Mouse (Mus musculus): ENCODE measurements around the gene Aqp3. TPM values are rescaled to one million over a fixed set of nuclear protein-coding genes. Genes with fewer than 3 reads are reported as not detected.

Aqp3 gene
- polyA plus RNA-seq, 1 experiment from 2014 or later = 1.3 TPM

DNA sequence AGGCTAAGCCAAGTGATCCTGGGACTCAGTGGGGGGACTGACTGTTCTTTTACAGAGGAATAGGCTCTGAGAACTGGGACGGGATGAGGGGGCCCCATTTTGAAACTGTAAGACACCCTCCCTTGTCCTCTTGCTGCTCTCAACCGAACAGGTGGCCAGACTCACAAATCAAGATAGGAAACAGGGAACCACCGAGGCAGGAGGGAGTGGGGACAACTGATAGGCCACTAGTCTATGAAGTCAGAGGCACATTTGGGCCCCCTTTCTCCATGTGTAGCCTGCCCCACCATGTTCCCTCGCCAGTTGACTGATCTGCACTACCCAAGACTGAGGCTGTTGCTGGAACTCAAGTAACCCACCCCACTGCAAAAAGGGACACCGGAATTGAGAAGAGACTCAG lies 1.2 kb downstream of the Aqp3 start:
- DNase-seq (ENCODE audit: low spot score) (no peak), ATAC-seq (ENCODE audit: low FRiP score) (no peak)
- WGBS = 71% methylated on average over 5 of the region's 5 CpGs
- Histone ChIP-seq H3K27ac (ENCODE audit: low read depth, low read length) (no peak overlapping the region), H3K4me1 (replicated peaks; ENCODE audit: control insufficient read depth, insufficient read depth, low read length) (no peaks in the 10 kb centered on the region; the same call in 1 of the 2 replicates), H3K4me2 (replicated peaks; ENCODE audit: low read depth, low read length) (no peak overlapping the region), H3K9me3 (ENCODE audit: control insufficient read depth, low read length) (no peaks in the 10 kb centered on the region), H3K4me3 (ENCODE audit: low read depth, low read length) (no peak overlapping the region), H3K36me3 (ENCODE audit: control insufficient read depth, insufficient read depth, low read length) (no peaks in the 10 kb centered on the region), H3K9ac (ENCODE audit: low read depth, low read length) (no peak overlapping the region), H3K27me3 (ENCODE audit: control insufficient read depth, insufficient read depth, low read length) (peaks cover 15% of the 10 kb centered on the region; the same call in 1 of the 2 replicates)

- Histone ChIP-seq H3K4me1 (replicated peaks; ENCODE audit: control insufficient read depth, insufficient read depth, low read length) (no peaks in the 10 kb centered on the region; the same call in 1 of the 2 replicates), H3K36me3 (ENCODE audit: control insufficient read depth, insufficient read depth, low read length) (no peaks in the 10 kb centered on the region), H3K9me3 (ENCODE audit: control insufficient read depth, low read length) (no peaks in the 10 kb centered on the region), H3K4me3 (ENCODE audit: low read depth, low read length) (no peak overlapping the region), H3K4me2 (replicated peaks; ENCODE audit: low read depth, low read length) (no peak overlapping the region), H3K27ac (ENCODE audit: low read depth, low read length) (no peak overlapping the region), H3K9ac (ENCODE audit: low read depth, low read length) (no peak overlapping the region), H3K27me3 (ENCODE audit: control insufficient read depth, insufficient read depth, low read length) (peaks cover 15% of the 10 kb centered on the region; the same call in 1 of the 2 replicates)
- 77% methylated on average over 8 of the region's 8 CpGs for WGBS
- DNase-seq (ENCODE audit: low spot score) (no peak), ATAC-seq (ENCODE audit: low FRiP score) (no peak)
Measured at GRCm38 (mm10) chr4:41096169-41096568, 1.8 kb downstream of the Aqp3 start.

GRCm38 (mm10) chr4:41094361-41094760 lies 3.6 kb downstream of the Aqp3 start:
- no peak overlapping the region for H3K27ac ChIP-seq (ENCODE audit: low read depth, low read length)
- H3K4me1 ChIP-seq (replicated peaks; ENCODE audit: control insufficient read depth, insufficient read depth, low read length) = no peaks in the 10 kb centered on the region; the same call in 1 of the 2 replicates
- no peak overlapping the region for H3K4me3 ChIP-seq (ENCODE audit: low read depth, low read length)
- ATAC-seq (ENCODE audit: low FRiP score) (no peak), DNase-seq (ENCODE audit: low spot score) (no peak)
- peaks cover 13% of the 10 kb centered on the region; the same call in 1 of the 2 replicates for H3K27me3 ChIP-seq (ENCODE audit: control insufficient read depth, insufficient read depth, low read length)
- 84% methylated on average over 9 of the region's 9 CpGs for WGBS
- H3K9me3 ChIP-seq (ENCODE audit: control insufficient read depth, low read length) = no peaks in the 10 kb centered on the region
- no peak overlapping the region for H3K4me2 ChIP-seq (replicated peaks; ENCODE audit: low read depth, low read length)
- H3K9ac ChIP-seq (ENCODE audit: low read depth, low read length) = no peak overlapping the region
- H3K36me3 ChIP-seq (ENCODE audit: control insufficient read depth, insufficient read depth, low read length) = no peaks in the 10 kb centered on the region

- DNase-seq (ENCODE audit: low spot score) (no peak), ATAC-seq (ENCODE audit: low FRiP score) (no peak)
- Histone ChIP-seq H3K4me3 (ENCODE audit: low read depth, low read length) (no peak overlapping the region), H3K9ac (ENCODE audit: low read depth, low read length) (no peak overlapping the region), H3K4me2 (replicated peaks; ENCODE audit: low read depth, low read length) (no peak overlapping the region), H3K9me3 (ENCODE audit: control insufficient read depth, low read length) (no peaks in the 10 kb centered on the region), H3K27me3 (ENCODE audit: control insufficient read depth, insufficient read depth, low read length) (peaks cover 13% of the 10 kb centered on the region; the same call in 1 of the 2 replicates), H3K4me1 (replicated peaks; ENCODE audit: control insufficient read depth, insufficient read depth, low read length) (no peaks in the 10 kb centered on the region), H3K27ac (ENCODE audit: low read depth, low read length) (no peak overlapping the region), H3K36me3 (ENCODE audit: control insufficient read depth, insufficient read depth, low read length) (no peaks in the 10 kb centered on the region)
- 64% methylated on average over 1 of the region's 1 CpGs for WGBS
Measured at GRCm38 (mm10) chr4:41092958-41093357, 5.0 kb downstream of the Aqp3 start.

GRCm38 (mm10) chr4:41091391-41091790 lies 6.6 kb downstream of the Aqp3 start:
- Histone ChIP-seq H3K9me3 (ENCODE audit: control insufficient read depth, low read length) (no peaks in the 10 kb centered on the region), H3K27ac (ENCODE audit: low read depth, low read length) (no peak overlapping the region), H3K4me2 (replicated peaks; ENCODE audit: low read depth, low read length) (no peak overlapping the region), H3K27me3 (ENCODE audit: control insufficient read depth, insufficient read depth, low read length) (no peaks in the 10 kb centered on the region; the same call in 1 of the 2 replicates), H3K36me3 (ENCODE audit: control insufficient read depth, insufficient read depth, low read length) (no peaks in the 10 kb centered on the region), H3K4me3 (ENCODE audit: low read depth, low read length) (no peak overlapping the region), H3K4me1 (replicated peaks; ENCODE audit: control insufficient read depth, insufficient read depth, low read length) (no peaks in the 10 kb centered on the region), H3K9ac (ENCODE audit: low read depth, low read length) (no peak overlapping the region)
- no peak for ATAC-seq (ENCODE audit: low FRiP score)
- no peak for DNase-seq (ENCODE audit: low spot score)
- 70% methylated on average over 3 of the region's 3 CpGs for WGBS

GRCm38 (mm10) chr4:41089705-41090104 lies 8.3 kb downstream of the Aqp3 start:
- ATAC-seq (ENCODE audit: low FRiP score) = no peak
- H3K36me3 ChIP-seq (ENCODE audit: control insufficient read depth, insufficient read depth, low read length) = no peaks in the 10 kb centered on the region
- DNase-seq (ENCODE audit: low spot score) = no peak
- H3K4me1 ChIP-seq (replicated peaks; ENCODE audit: control insufficient read depth, insufficient read depth, low read length) = no peaks in the 10 kb centered on the region
- no peaks in the 10 kb centered on the region for H3K27me3 ChIP-seq (ENCODE audit: control insufficient read depth, insufficient read depth, low read length)
- H3K9me3 ChIP-seq (ENCODE audit: control insufficient read depth, low read length) = no peaks in the 10 kb centered on the region
- WGBS = 72% methylated on average over 2 of the region's 2 CpGs
- no peak overlapping the region for H3K9ac ChIP-seq (ENCODE audit: low read depth, low read length)
- no peak overlapping the region for H3K27ac ChIP-seq (ENCODE audit: low read depth, low read length)
- H3K4me3 ChIP-seq (ENCODE audit: low read depth, low read length) = no peak overlapping the region
- no peak overlapping the region for H3K4me2 ChIP-seq (replicated peaks; ENCODE audit: low read depth, low read length)

GRCm38 (mm10) chr4:41089189-41089588 lies 8.8 kb downstream of the Aqp3 start:
- Histone ChIP-seq H3K27ac (ENCODE audit: low read depth, low read length) (no peak overlapping the region), H3K4me2 (replicated peaks; ENCODE audit: low read depth, low read length) (no peak overlapping the region), H3K9ac (ENCODE audit: low read depth, low read length) (no peak overlapping the region), H3K4me1 (replicated peaks; ENCODE audit: control insufficient read depth, insufficient read depth, low read length) (no peaks in the 10 kb centered on the region), H3K36me3 (ENCODE audit: control insufficient read depth, insufficient read depth, low read length) (no peaks in the 10 kb centered on the region), H3K4me3 (ENCODE audit: low read depth, low read length) (no peak overlapping the region), H3K27me3 (ENCODE audit: control insufficient read depth, insufficient read depth, low read length) (no peaks in the 10 kb centered on the region), H3K9me3 (ENCODE audit: control insufficient read depth, low read length) (no peaks in the 10 kb centered on the region)
- WGBS = 79% methylated on average over 4 of the region's 4 CpGs
- ATAC-seq (ENCODE audit: low FRiP score) (no peak), DNase-seq (ENCODE audit: low spot score) (no peak)

DNA sequence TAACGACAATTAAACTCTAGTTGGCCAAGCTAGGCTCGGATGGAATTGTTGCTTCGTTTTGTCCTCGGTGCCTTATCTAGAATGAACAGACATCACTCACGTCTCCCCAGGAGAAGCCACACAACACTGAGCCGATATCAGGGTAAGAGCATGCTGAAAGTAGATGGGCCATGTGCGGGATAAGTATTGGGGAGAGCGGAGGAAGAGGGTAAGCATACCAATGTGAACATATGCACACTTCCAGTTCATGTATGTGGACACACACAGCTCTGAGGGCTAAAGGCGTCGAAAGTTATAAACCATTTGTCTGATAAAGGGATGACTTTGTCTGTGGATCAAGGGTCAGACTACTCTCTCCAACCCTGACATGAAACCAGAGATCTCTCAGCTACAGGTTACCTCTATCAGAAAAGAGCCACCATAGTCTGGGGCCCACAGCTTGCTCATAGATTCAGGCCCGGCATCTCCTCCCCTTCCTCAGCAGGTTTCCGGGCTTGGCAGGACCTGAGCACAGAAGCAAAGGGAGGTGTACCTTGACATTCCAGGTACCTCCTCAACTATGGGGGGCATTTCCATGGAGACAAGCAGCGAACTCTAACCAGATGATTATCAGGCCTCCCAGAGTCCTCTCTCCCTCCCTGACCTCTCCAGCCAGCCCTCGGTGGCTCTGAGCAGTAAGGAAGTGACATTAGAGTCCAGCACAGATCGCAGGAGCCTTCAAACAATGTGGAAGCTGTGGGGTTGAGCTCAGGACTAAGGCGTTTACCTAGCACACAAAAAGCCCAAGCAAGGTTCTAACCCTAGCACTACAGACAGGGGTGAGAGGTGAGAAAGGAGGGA lies 10.3 kb downstream of the Aqp3 start:
- Histone ChIP-seq H3K27ac (ENCODE audit: low read depth, low read length) (no peak overlapping the region), H3K36me3 (ENCODE audit: control insufficient read depth, insufficient read depth, low read length) (no peaks in the 10 kb centered on the region), H3K4me3 (ENCODE audit: low read depth, low read length) (no peak overlapping the region), H3K4me1 (replicated peaks; ENCODE audit: control insufficient read depth, insufficient read depth, low read length) (no peaks in the 10 kb centered on the region), H3K27me3 (ENCODE audit: control insufficient read depth, insufficient read depth, low read length) (no peaks in the 10 kb centered on the region), H3K9ac (ENCODE audit: low read depth, low read length) (no peak overlapping the region), H3K9me3 (ENCODE audit: control insufficient read depth, low read length) (no peaks in the 10 kb centered on the region), H3K4me2 (replicated peaks; ENCODE audit: low read depth, low read length) (no peak overlapping the region)
- WGBS = 86% methylated on average over 16 of the region's 16 CpGs
- ATAC-seq (ENCODE audit: low FRiP score) (no peak), DNase-seq (ENCODE audit: low spot score) (no peak)

DNA sequence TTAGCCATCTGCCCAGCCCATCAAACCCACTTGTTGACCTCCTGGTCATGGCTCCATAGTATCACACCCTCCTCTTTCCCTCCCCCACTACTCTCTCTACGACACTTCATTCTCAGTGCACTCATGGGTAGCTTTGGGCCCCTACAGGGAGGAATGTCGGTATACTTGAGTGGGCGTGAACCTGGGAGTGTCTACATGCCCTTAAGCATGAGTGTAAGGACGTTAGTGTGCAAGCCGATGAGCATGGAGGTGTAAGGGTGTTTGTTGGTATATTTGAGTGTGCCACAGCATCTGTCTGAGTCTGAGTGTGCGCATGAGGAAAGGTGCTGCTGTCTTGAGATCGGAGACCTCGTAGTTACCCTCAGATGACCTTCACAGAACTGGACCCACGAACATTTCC lies 11.0 kb downstream of the Aqp3 start:
- DNase-seq (ENCODE audit: low spot score) = no peak
- Histone ChIP-seq H3K4me1 (replicated peaks; ENCODE audit: control insufficient read depth, insufficient read depth, low read length) (no peaks in the 10 kb centered on the region), H3K9ac (ENCODE audit: low read depth, low read length) (no peak overlapping the region), H3K9me3 (ENCODE audit: control insufficient read depth, low read length) (no peaks in the 10 kb centered on the region), H3K36me3 (ENCODE audit: control insufficient read depth, insufficient read depth, low read length) (no peaks in the 10 kb centered on the region), H3K4me2 (replicated peaks; ENCODE audit: low read depth, low read length) (no peak overlapping the region), H3K27ac (ENCODE audit: low read depth, low read length) (no peak overlapping the region), H3K27me3 (ENCODE audit: control insufficient read depth, insufficient read depth, low read length) (no peaks in the 10 kb centered on the region), H3K4me3 (ENCODE audit: low read depth, low read length) (no peak overlapping the region)
- WGBS = 78% methylated on average over 9 of the region's 9 CpGs
- ATAC-seq (ENCODE audit: low FRiP score) = no peak

All from hindbrain, embryonic 11.5 days (tissue).